Mouse (Mus musculus): ENCODE results near the gene Ngrn. TPM values are rescaled to one million over a fixed set of nuclear protein-coding genes. Genes with fewer than 3 reads are reported as not detected.

Gene Ngrn
- polyA plus RNA-seq, 1 experiment from 2014 or later: 10.5 TPM

DNA sequence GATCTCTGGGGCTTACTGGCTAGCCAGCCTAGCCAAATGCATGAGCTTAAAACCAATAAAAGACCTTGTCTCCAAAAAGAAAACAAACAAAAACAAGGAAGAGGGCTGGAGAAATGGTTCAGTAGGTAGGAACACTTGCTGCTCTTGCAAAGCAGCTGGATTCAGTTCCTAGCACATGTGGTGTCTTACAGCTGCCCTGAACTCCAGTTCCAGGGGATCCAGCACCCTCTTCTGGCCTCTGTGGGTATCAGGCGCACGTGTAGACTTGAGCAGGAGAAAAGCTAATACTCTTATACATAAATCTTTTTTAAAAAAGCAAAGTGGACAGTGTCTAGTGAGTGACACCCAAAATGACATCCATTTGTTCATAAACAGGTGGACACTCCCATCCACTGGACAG is 40.5 kb downstream of the Ngrn start:
- Histone ChIP-seq H3K27ac (no peak overlapping the region), H3K4me3 (ENCODE audit: inconsistent target) (no peak overlapping the region), H3K36me3 (ENCODE audit: inconsistent target) (no peaks in the 10 kb centered on the region), H3K79me2 (ENCODE audit: inconsistent target) (peaks cover 57% of the 10 kb centered on the region)
- 100% methylated on average over 2 of the region's 2 CpGs for WGBS (ENCODE audit: missing documents)

- WGBS (ENCODE audit: missing documents): 83% methylated on average over 3 of the region's 3 CpGs
- no peak overlapping the region for H3K27ac ChIP-seq
- H3K36me3 ChIP-seq (ENCODE audit: inconsistent target): no peaks in the 10 kb centered on the region
- H3K4me3 ChIP-seq (ENCODE audit: inconsistent target): no peak overlapping the region
- H3K79me2 ChIP-seq (ENCODE audit: inconsistent target): no peaks in the 10 kb centered on the region
Measured at GRCm38 (mm10) chr7:80307766-80308165, 46.8 kb downstream of the Ngrn start.

DNA sequence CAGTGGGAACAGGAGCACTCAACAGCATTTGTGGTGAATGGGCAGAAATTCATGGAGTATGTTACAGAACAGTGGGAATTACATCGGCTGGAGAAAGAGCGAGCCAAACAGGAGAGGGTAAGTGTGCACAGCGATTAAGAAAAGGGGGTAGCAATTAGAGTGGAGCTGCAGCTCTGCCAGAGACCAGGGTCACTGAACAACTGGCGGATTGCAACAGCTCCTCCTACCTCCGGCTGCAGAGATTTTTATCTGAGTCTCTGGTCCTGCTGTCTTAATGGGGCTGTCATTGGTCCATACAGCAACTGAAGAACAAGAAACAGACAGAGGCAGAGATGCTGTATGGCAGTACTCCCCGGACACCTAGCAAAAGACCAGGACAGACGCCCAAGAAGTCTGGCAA is 49.8 kb downstream of the Ngrn start:
- Histone ChIP-seq H3K4me3 (ENCODE audit: inconsistent target) (no peak overlapping the region), H3K36me3 (ENCODE audit: inconsistent target) (peaks cover 4% of the 10 kb centered on the region; the same call in 1 of the 2 replicates), H3K27ac (no peak overlapping the region), H3K79me2 (ENCODE audit: inconsistent target) (no peaks in the 10 kb centered on the region)
- 87% methylated on average over 7 of the region's 7 CpGs for WGBS (ENCODE audit: missing documents)

Other genes starting within 250 kb of the Ngrn start
- gene Zfp710, start 236.4 kb upstream of the Ngrn start, polyA plus RNA-seq (2018): 33.7 to 69.0 TPM (median 50.1 TPM) in 3 replicates
- 72.5 to 101 TPM (median 88.0 TPM) in 3 replicates for gene Idh2, start 145.8 kb upstream of the Ngrn start, polyA plus RNA-seq (2018)
- gene Sema4b, start 74.4 kb upstream of the Ngrn start, polyA plus RNA-seq (2018): 6.0 to 23.1 TPM (median 10.0 TPM) in 3 replicates
- gene Cib1, start 28.4 kb upstream of the Ngrn start, polyA plus RNA-seq (2018): 28.5 to 81.1 TPM (median 68.2 TPM) in 3 replicates
- gene Gdpgp1, start 28.4 kb upstream of the Ngrn start, polyA plus RNA-seq (2018): 2.7 to 3.2 TPM (median 3.1 TPM) in 3 replicates
- 0.06 to 0.07 TPM in 2 of 3 replicates, not detected in the other for gene Ttll13, start 14.8 kb upstream of the Ngrn start, polyA plus RNA-seq (2018)
- 9.4 to 14.3 TPM (median 12.9 TPM) in 3 replicates for gene Vps33b, start 8.4 kb downstream of the Ngrn start, polyA plus RNA-seq (2018)
- gene Prc1, start 33.2 kb downstream of the Ngrn start, polyA plus RNA-seq (2018): 2.1 to 15.2 TPM (median 9.7 TPM) in 3 replicates
- 2.3 to 2.8 TPM (median 2.4 TPM) in 3 replicates for gene Rccd1, start 63.2 kb downstream of the Ngrn start, polyA plus RNA-seq (2018)
- gene Unc45a, start 79.8 kb downstream of the Ngrn start, polyA plus RNA-seq (2018): 14.3 to 19.5 TPM (median 16.2 TPM) in 3 replicates
- gene Hddc3, start 81.9 kb downstream of the Ngrn start, polyA plus RNA-seq (2018): 6.0 to 14.5 TPM (median 10.1 TPM) in 3 replicates
- 15.9 to 83.7 TPM (median 73.2 TPM) in 3 replicates for gene Man2a2, start 110.2 kb downstream of the Ngrn start, polyA plus RNA-seq (2018)
- gene Fes, start 126.7 kb downstream of the Ngrn start, polyA plus RNA-seq (2018): 96.8 to 128 TPM (median 114 TPM) in 3 replicates
- gene Furin, start 144.2 kb downstream of the Ngrn start, polyA plus RNA-seq (2018): 37.1 to 65.0 TPM (median 49.0 TPM) in 3 replicates

All from macrophage (primary cell).